Mouse (Mus musculus) small intestine, adult 2 months (tissue): ENCODE measurements at regions not wholly inside any gene's neighbourhood (a gene's known extent, or its start where the extent isn't known, plus 50 kb on each side); places are given as distances from the start of the nearest gene placed in this dataset.

Experiments
- H3K27ac ChIP-seq: fragments of 200-500 bp; 2 replicates; pipeline ENCODE4 v1.5.1; 2012; ENCODE audit warnings: low read depth, low read length, control low read depth, inconsistent platforms; ENCODE audit not compliant: insufficient read depth
- H3K27me3 ChIP-seq: fragments of 200-500 bp; 2 replicates; pipeline ENCODE4 v1.6.1; 2012; ENCODE audit warnings: mild to moderate bottlenecking, moderate library complexity, low read length, inconsistent platforms; ENCODE audit not compliant: control insufficient read depth, insufficient read depth
- H3K36me3 ChIP-seq: fragments of 200-500 bp; 2 replicates; pipeline ENCODE4 v1.6.1; 2012; ENCODE audit warnings: mild to moderate bottlenecking, low read length, control low read depth, inconsistent platforms; ENCODE audit not compliant: control insufficient read depth, insufficient read depth
- H3K4me1 ChIP-seq: fragments of 200-500 bp; 2 replicates; pipeline ENCODE4 v1.6.1; 2012; ENCODE audit warnings: low read length, inconsistent platforms, mixed read lengths; ENCODE audit not compliant: control insufficient read depth, insufficient read depth, insufficient read length
- H3K4me3 ChIP-seq: fragments of 200-500 bp; 2 replicates; pipeline ENCODE4 v1.5.1; 2012; ENCODE audit warnings: low read depth, mild to moderate bottlenecking, control low read depth, inconsistent platforms, low read length, moderate library complexity
- CTCF ChIP-seq: fragments of 200-500 bp; IDR thresholded peaks from 2 replicates; pipeline ENCODE4 v1.5.1; 2012; ENCODE audit warnings: low read depth, mild to moderate bottlenecking, control low read depth, inconsistent platforms, low read length, moderate library complexity, mixed read lengths; ENCODE audit not compliant: insufficient replicate concordance, insufficient read length; ENCODE audit errors: extremely low read depth
- POLR2A ChIP-seq: fragments of 200-500 bp; IDR thresholded peaks from 2 replicates; pipeline ENCODE4 v1.6.1; 2012; ENCODE audit warnings: low read depth, mild to moderate bottlenecking, control low read depth, inconsistent platforms, low read length, moderate library complexity
- WGBS: fragments of 180-500 bp; shearing (Covaris S2); methylation state at CpG from one replicate; pipeline ENCODE4 v1.1.7; 2018; 5-methylcytosine and 5-hydroxymethylcytosine counted together

- 81% methylated on average over 4 of the region's 4 CpGs for WGBS
- Histone ChIP-seq H3K27ac (no peak overlapping the region), H3K36me3 (no peaks in the 10 kb centered on the region), H3K4me3 (no peak overlapping the region), H3K27me3 (no peaks in the 10 kb centered on the region), H3K4me1 (no peaks in the 10 kb centered on the region)
- TF ChIP-seq CTCF (no peak), POLR2A (no peak)
These were observed 197.1 kb upstream of the Lyplal1 start for GRCm38 (mm10) chr1:186314180-186314579.

GRCm38 (mm10) chr1:186312698-186313097, 195.6 kb upstream of the Lyplal1 start:
- Histone ChIP-seq H3K36me3 (no peaks in the 10 kb centered on the region), H3K27me3 (no peaks in the 10 kb centered on the region), H3K4me3 (no peak overlapping the region), H3K4me1 (no peaks in the 10 kb centered on the region), H3K27ac (no peak overlapping the region)
- TF ChIP-seq POLR2A (no peak), CTCF (no peak)
- 93% methylated on average over 9 of the region's 9 CpGs for WGBS

- Histone ChIP-seq H3K4me3 (no peak overlapping the region), H3K36me3 (no peaks in the 10 kb centered on the region), H3K27ac (no peak overlapping the region), H3K27me3 (no peaks in the 10 kb centered on the region), H3K4me1 (no peaks in the 10 kb centered on the region)
- TF ChIP-seq POLR2A = no peak
- no peak for TF ChIP-seq CTCF
- 86% methylated on average over 7 of the region's 7 CpGs for WGBS
These were observed 194.9 kb upstream of the Lyplal1 start for GRCm38 (mm10) chr1:186312008-186312407.

- Histone ChIP-seq H3K4me1 (no peaks in the 10 kb centered on the region), H3K27me3 (no peaks in the 10 kb centered on the region), H3K27ac (no peak overlapping the region), H3K4me3 (no peak overlapping the region), H3K36me3 (no peaks in the 10 kb centered on the region)
- 74% methylated on average over 6 of the region's 6 CpGs for WGBS
- TF ChIP-seq CTCF = no peak
- TF ChIP-seq POLR2A = no peak
These were observed 190.5 kb upstream of the Lyplal1 start for GRCm38 (mm10) chr1:186307627-186308026.

- TF ChIP-seq POLR2A (no peak), CTCF (no peak)
- 77% methylated on average over 7 of the region's 7 CpGs for WGBS
- no peaks in the 10 kb centered on the region for H3K36me3 ChIP-seq
- no peak overlapping the region for H3K27ac ChIP-seq
- H3K4me3 ChIP-seq = no peak overlapping the region
- H3K4me1 ChIP-seq = no peaks in the 10 kb centered on the region
- no peaks in the 10 kb centered on the region for H3K27me3 ChIP-seq
These were observed 180.4 kb upstream of the Lyplal1 start for GRCm38 (mm10) chr1:186297464-186297863.

- Histone ChIP-seq H3K27me3 (no peaks in the 10 kb centered on the region), H3K27ac (no peak overlapping the region), H3K4me3 (no peak overlapping the region), H3K4me1 (no peaks in the 10 kb centered on the region), H3K36me3 (no peaks in the 10 kb centered on the region)
- WGBS = 48% methylated on average over 2 of the region's 2 CpGs
- no peak for TF ChIP-seq CTCF
- no peak for TF ChIP-seq POLR2A
These were observed 178.1 kb upstream of the Lyplal1 start for GRCm38 (mm10) chr1:186295201-186295600.

- TF ChIP-seq CTCF (no peak), POLR2A (no peak)
- no peaks in the 10 kb centered on the region for H3K27me3 ChIP-seq
- no peaks in the 10 kb centered on the region for H3K4me1 ChIP-seq
- 69% methylated on average over 2 of the region's 2 CpGs for WGBS
- no peak overlapping the region for H3K27ac ChIP-seq
- H3K36me3 ChIP-seq = no peaks in the 10 kb centered on the region
- no peak overlapping the region for H3K4me3 ChIP-seq
These were observed 177.5 kb upstream of the Lyplal1 start for GRCm38 (mm10) chr1:186294635-186295034.

- 72% methylated on average over 2 of the region's 2 CpGs for WGBS
- no peaks in the 10 kb centered on the region for H3K36me3 ChIP-seq
- no peaks in the 10 kb centered on the region for H3K4me1 ChIP-seq
- H3K27me3 ChIP-seq = no peaks in the 10 kb centered on the region
- H3K4me3 ChIP-seq = no peak overlapping the region
- H3K27ac ChIP-seq = no peak overlapping the region
- no peak for TF ChIP-seq POLR2A
- no peak for TF ChIP-seq CTCF
These were observed 172.0 kb upstream of the Lyplal1 start for GRCm38 (mm10) chr1:186289117-186289516.
